Mouse (Mus musculus): ENCODE data around the gene Upk3b.

DNA sequence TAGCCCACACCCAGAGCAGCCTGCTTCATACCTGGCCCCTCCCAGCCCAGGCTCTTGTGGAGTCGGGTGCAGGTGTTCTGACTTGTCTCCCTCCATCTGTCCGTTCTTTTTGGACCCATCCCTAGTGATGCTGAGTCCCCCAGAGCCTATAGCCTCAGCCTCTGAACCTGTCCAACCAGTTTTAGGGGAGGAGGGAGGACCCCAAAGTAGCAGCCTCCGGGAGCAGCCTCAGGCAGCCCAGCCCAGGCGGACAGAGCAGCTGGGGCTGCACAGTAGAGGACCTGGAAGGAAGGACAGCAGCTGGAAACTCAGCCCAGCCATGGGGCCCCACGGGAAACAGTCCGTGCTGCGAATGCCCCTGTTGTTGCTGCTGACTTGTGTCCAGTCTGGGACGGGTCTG lies 18.8 kb downstream of the Upk3b start:
- TF ChIP-seq CTCF (IDR thresholded peaks at IDR 0.05; ENCODE audit: borderline replicate concordance, extremely low read depth, insufficient read depth, insufficient read length) (no peak), POLR2A (IDR thresholded peaks at IDR 0.05; ENCODE audit: borderline replicate concordance, extremely low read depth, insufficient read depth, insufficient read length, poor library complexity, severe bottlenecking) (no peak)
